Mouse (Mus musculus) lung, adult 2 months (tissue): ENCODE results near the gene Dennd2d.

Source experiments
- CTCF ChIP-seq: fragments of 200-500 bp; IDR thresholded peaks from 2 replicates; pipeline ENCODE4 v1.5.1; 2011; ENCODE audit warnings: mild to moderate bottlenecking, low read length, control low read depth; ENCODE audit not compliant: insufficient read depth
- POLR2A ChIP-seq: fragments of 200-500 bp; IDR thresholded peaks from 2 replicates; pipeline ENCODE4 v1.6.1; 2011; ENCODE audit warnings: low read depth, mild to moderate bottlenecking, control low read depth, low read length, borderline replicate concordance; ENCODE audit errors: extremely low read depth

- no peak for TF ChIP-seq CTCF
- TF ChIP-seq POLR2A = no peak
These were observed 11.0 kb downstream of the Dennd2d start for GRCm38 (mm10) chr3:106493202-106493601.
